Mouse (Mus musculus) forebrain, embryonic 11.5 days (tissue): ENCODE measurements around the gene Ppig. TPM values are rescaled to one million over a fixed set of nuclear protein-coding genes. Genes with fewer than 3 reads are reported as not detected.

Source experiments
- ATAC-seq: fragments of 200-750 bp; cut with Nextera tagmentation; replicated peaks from 2 replicates; pipeline ENCODE4 v1.8.0; 2017; ENCODE audit warnings: moderate TSS enrichment; ENCODE audit not compliant: low FRiP score
- DNase-seq: peaks from one replicate; pipeline ENCODE4 v3.0.0-alpha.2; 2017; ENCODE audit warnings: low spot score
- H3K27ac ChIP-seq: fragments of 300-500 bp; sonication (generic); 2 replicates; pipeline ENCODE4 v1.5.1; 2014; ENCODE audit warnings: low read depth, low read length
- H3K27me3 ChIP-seq: fragments of 300-500 bp; sonication (generic); 2 replicates; pipeline ENCODE4 v1.6.1; 2014; ENCODE audit warnings: mild to moderate bottlenecking, low read length, mixed read lengths; ENCODE audit not compliant: control insufficient read depth, insufficient read depth
- H3K36me3 ChIP-seq: fragments of 300-500 bp; sonication (generic); 2 replicates; pipeline ENCODE4 v1.6.1; 2014; ENCODE audit warnings: mild to moderate bottlenecking, low read length, moderate library complexity, mixed read lengths; ENCODE audit not compliant: control insufficient read depth, insufficient read depth
- H3K4me1 ChIP-seq: fragments of 300-500 bp; sonication (generic); replicated peaks from 2 replicates; pipeline ENCODE4 v1.6.1; 2014; ENCODE audit warnings: low read length, mixed read lengths; ENCODE audit not compliant: control insufficient read depth, insufficient read depth
- H3K4me2 ChIP-seq: fragments of 300-500 bp; sonication (generic); 2 replicates; pipeline ENCODE4 v1.6.1; 2014; ENCODE audit warnings: low read depth, mild to moderate bottlenecking, low read length, moderate library complexity, mixed read lengths; ENCODE audit not compliant: severe bottlenecking
- H3K4me3 ChIP-seq: fragments of 300-500 bp; sonication (generic); 2 replicates; pipeline ENCODE4 v1.5.1; 2014; ENCODE audit warnings: low read depth, low read length
- H3K9ac ChIP-seq: fragments of 300-500 bp; sonication (generic); 2 replicates; pipeline ENCODE4 v1.6.1; 2014; ENCODE audit warnings: low read length
- H3K9me3 ChIP-seq: fragments of 300-500 bp; sonication (generic); 2 replicates; pipeline ENCODE4 v1.6.1; 2016; ENCODE audit warnings: low read length, mixed read lengths; ENCODE audit not compliant: control insufficient read depth
- WGBS: fragments of 180-500 bp; shearing (Covaris S2); extraction: QIAGEN DNeasy Blood & Tissue Kit; methylation state at CpG from one replicate; pipeline ENCODE4 v1.1.7; 2014; 5-methylcytosine and 5-hydroxymethylcytosine counted together
- polyA plus RNA-seq: library from polyadenylated mRNA; unstranded; fragments of >200 nt; fragmentation: Nextera tagmentation; extraction: Ambion mirVana; gene quantifications from 2 replicates; pipeline ENCODE4 v1.2.1, GENCODE M21; 2014

Gene Ppig
- polyA plus RNA-seq, 1 experiment from 2014 or later = 146 TPM

DNA sequence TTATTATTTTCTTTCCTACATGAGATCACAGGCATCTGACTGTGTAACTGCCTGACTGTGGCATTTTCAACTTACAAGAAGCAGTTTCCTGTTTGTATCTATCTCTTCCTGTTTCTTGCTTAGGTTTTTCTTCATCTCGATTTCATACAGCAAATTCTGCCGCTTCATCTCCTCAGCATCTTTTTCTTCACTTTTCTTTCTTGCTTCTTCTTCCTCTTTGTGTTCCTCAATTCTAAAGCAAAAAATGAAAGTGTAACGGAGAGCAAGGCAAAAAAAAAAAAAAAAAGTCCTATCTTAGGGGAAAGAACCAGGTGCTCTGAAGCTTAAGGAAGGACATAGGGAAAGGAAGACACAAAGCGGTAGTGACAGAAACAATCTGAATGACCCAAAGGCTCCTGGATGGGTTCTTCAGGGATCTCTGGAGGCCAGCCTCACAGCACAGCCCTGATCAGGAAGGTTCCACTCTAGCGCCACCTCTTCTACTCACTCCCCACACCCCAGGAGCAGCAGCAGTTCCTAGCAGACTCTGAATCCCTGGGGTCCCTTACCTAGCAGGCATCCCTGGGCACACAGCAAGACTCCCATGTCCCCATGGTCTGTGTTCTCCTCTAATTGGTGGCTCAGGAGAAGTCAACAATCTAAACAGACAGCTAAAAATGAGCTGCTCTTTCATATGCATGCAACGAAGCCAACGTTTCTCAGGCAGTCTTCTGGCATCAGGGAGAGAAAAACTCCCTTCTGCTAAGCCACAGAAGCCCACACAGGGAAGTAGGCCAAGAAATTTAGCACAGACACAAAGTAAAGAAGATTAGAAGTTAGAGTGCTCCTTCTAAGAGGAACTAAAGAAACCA lies 55.9 kb downstream of the Ppig start:
- H3K9ac ChIP-seq = no peak overlapping the region
- H3K36me3 ChIP-seq = no peaks in the 10 kb centered on the region
- no peaks in the 10 kb centered on the region for H3K27me3 ChIP-seq
- no peaks in the 10 kb centered on the region for H3K4me1 ChIP-seq
- ATAC-seq (no peak), DNase-seq (no peak)
- no peak overlapping the region for H3K4me2 ChIP-seq
- H3K9me3 ChIP-seq = no peaks in the 10 kb centered on the region
- no peak overlapping the region for H3K27ac ChIP-seq
- H3K4me3 ChIP-seq = no peak overlapping the region
- 73% methylated on average over 7 of the region's 7 CpGs for WGBS

DNA sequence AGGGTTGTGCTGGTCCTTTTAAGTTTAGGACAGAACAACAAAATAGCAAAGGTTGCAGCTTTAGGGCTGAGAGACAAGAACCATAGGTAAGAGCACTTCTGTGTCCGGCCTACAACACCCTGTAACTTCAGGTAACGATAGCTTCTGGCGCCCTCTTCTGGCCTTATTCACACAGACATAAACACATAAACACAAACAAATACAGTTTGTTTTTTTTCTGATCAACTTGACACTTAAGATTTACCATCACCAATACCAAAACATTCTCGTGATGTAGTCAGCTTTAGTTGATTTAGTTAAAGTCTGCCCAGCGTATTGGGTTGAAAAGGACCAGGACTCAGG lies 56.5 kb downstream of the Ppig start:
- DNase-seq = no peak
- H3K4me2 ChIP-seq = no peak overlapping the region
- H3K9me3 ChIP-seq = no peaks in the 10 kb centered on the region
- no peaks in the 10 kb centered on the region for H3K27me3 ChIP-seq
- H3K4me3 ChIP-seq = no peak overlapping the region
- 51% methylated on average over 5 of the region's 5 CpGs for WGBS
- H3K4me1 ChIP-seq = no peaks in the 10 kb centered on the region
- no peaks in the 10 kb centered on the region for H3K36me3 ChIP-seq
- no peak for ATAC-seq
- no peak overlapping the region for H3K27ac ChIP-seq
- no peak overlapping the region for H3K9ac ChIP-seq

DNA sequence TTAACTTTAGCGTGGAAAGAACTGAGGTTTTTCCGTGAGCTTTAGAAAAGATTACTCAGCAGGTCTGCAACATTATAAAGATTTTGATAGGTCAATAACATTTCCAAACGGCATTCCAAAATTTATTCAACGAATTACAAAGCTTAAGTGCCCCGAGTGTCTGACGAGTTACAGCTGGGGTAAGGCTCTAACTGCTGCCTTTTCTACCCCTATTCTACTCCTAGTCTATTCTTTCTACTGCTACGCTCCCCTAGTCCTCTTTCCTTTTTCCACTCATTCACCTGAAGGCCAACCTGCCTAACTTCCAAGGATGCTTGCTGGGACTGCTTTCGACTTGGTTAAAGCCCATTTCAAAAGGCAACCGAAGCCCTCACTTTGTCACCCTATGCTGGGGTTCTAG lies 66.6 kb downstream of the Ppig start:
- H3K9ac ChIP-seq = peak overlapping the region; percentile 65
- H3K4me2 ChIP-seq = peak overlapping the region; percentile 81
- H3K27me3 ChIP-seq = no peaks in the 10 kb centered on the region
- H3K4me1 ChIP-seq = no peaks in the 10 kb centered on the region
- 30% methylated on average over 9 of the region's 9 CpGs for WGBS
- DNase-seq = no peak
- ATAC-seq = peak; percentile 50
- H3K27ac ChIP-seq = no peak overlapping the region
- H3K9me3 ChIP-seq = no peaks in the 10 kb centered on the region
- H3K4me3 ChIP-seq = peak overlapping the region; percentile 49
- no peaks in the 10 kb centered on the region; the same call in 1 of the 2 replicates for H3K36me3 ChIP-seq

- ATAC-seq = peak; percentile 95
- 1% methylated on average over 48 of the region's 48 CpGs for WGBS
- no peaks in the 10 kb centered on the region for H3K9me3 ChIP-seq
These were observed 67.2 kb downstream of the Ppig start, which contains the start of the genes Ccdc173 and Phospho2 for GRCm38 (mm10) chr2:69789429-69790069. TSS of gene Ccdc173 (minus strand) at chr2:69789575. TSS of gene Phospho2 (plus strand) at chr2:69789623.

GRCm38 (mm10) chr2:69790285-69790684 lies 67.9 kb downstream of the Ppig start:
- Histone ChIP-seq H3K36me3 (no peaks in the 10 kb centered on the region; the same call in 1 of the 2 replicates), H3K9me3 (no peaks in the 10 kb centered on the region), H3K9ac (peak overlapping the region; percentile 13), H3K27me3 (no peaks in the 10 kb centered on the region), H3K4me1 (no peaks in the 10 kb centered on the region), H3K4me3 (peak overlapping the region; percentile 49), H3K4me2 (peak overlapping the region; percentile 81), H3K27ac (no peak overlapping the region)
- ATAC-seq (peak; percentile 44), DNase-seq (peak; percentile 92)
- under 1% methylated on average over 10 of the region's 10 CpGs for WGBS

More at GRCm38 (mm10) chr2:69789429-69790069, 67.2 kb downstream of the Ppig start, which contains the start of the genes Ccdc173 and Phospho2:
- peak within 1 kb of the TSS; percentile 49 for H3K4me3 ChIP-seq
- peak within 1 kb of the TSS; percentile 52; the same call in 1 of the 2 replicates for H3K27ac ChIP-seq
- DNase-seq = peak; percentile 99
- no peaks in the 10 kb centered on the region for H3K27me3 ChIP-seq
- no peaks in the 10 kb centered on the region for H3K4me1 ChIP-seq
- H3K4me2 ChIP-seq = peak within 1 kb of the TSS; percentile 81
- peak within 1 kb of the TSS; percentile 65 for H3K9ac ChIP-seq
- no peaks in the 10 kb centered on the region; the same call in 1 of the 2 replicates for H3K36me3 ChIP-seq

DNA sequence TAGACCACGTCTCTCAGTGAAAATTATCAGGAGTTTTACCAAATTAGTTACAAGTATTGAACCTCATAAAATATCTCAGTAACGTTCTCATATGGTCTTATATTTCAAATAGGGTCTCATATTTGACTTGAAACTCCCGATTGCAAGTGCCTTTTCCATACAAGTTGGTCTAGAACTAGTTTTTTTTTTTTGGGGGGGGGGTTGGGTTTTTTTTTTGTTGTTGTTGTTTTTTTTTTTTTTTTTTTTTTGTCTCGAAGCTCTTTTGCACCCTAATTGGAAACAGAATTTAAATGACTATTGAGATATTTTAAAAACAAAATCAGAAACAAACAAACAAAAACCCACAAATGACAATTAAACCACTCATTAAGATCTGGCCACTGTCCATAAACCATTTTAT lies 68.4 kb downstream of the Ppig start:
- H3K27ac ChIP-seq = no peak overlapping the region
- peak overlapping the region; percentile 81 for H3K4me2 ChIP-seq
- H3K9me3 ChIP-seq = no peaks in the 10 kb centered on the region
- peaks cover 3% of the 10 kb centered on the region; the same call in 1 of the 2 replicates for H3K36me3 ChIP-seq
- no peak for ATAC-seq
- H3K4me1 ChIP-seq = no peaks in the 10 kb centered on the region
- H3K4me3 ChIP-seq = 0 out of 2 replicates have a peak overlapping the region, but pooled peaks have one; percentile 49
- 77% methylated on average over 4 of the region's 4 CpGs for WGBS
- H3K9ac ChIP-seq = no peak overlapping the region; the same call in 1 of the 2 replicates
- DNase-seq = no peak
- H3K27me3 ChIP-seq = no peaks in the 10 kb centered on the region

GRCm38 (mm10) chr2:69802911-69803312 lies 80.6 kb downstream of the Ppig start:
- no peaks in the 10 kb centered on the region for H3K4me1 ChIP-seq
- WGBS = 58% methylated on average over 5 of the region's 5 CpGs
- no peak overlapping the region for H3K9ac ChIP-seq
- no peak overlapping the region for H3K4me3 ChIP-seq
- DNase-seq (peak; percentile 65), ATAC-seq (peak; percentile 46; the same call in 1 of the 2 replicates)
- H3K27me3 ChIP-seq = no peaks in the 10 kb centered on the region
- no peak overlapping the region for H3K27ac ChIP-seq
- H3K36me3 ChIP-seq = no peaks in the 10 kb centered on the region
- no peak overlapping the region for H3K4me2 ChIP-seq
- no peaks in the 10 kb centered on the region for H3K9me3 ChIP-seq
